Mouse (Mus musculus) megakaryocyte progenitor cell, adult 5-6 weeks (primary cell): ENCODE measurements around the gene Rcn3. TPM values are rescaled to one million over a fixed set of nuclear protein-coding genes. Genes with fewer than 3 reads are reported as not detected.
"Not testable (repeated sequence)": the region's sequence is repeated elsewhere in the genome, so short reads cannot be mapped to it uniquely, and the experiment has no call there.

Experiments used
- ATAC-seq: replicated peaks from 2 replicates; pipeline ENCODE4 v1.8.0; 2016; ENCODE audit warnings: mild to moderate bottlenecking, moderate TSS enrichment, inconsistent platforms; ENCODE audit not compliant: poor library complexity
- total RNA-seq, 2 experiments: library from RNA; stranded (forward) in 1 of 2; stranded (reverse) in 1 of 2; fragments of 157-497, 149-512 nt in 1 of 2; fragments of 200-1000 nt in 1 of 2; gene quantifications; 2 replicates each; pipeline versions ENCODE4 v1.2.3 to v1.2.4; 2015 to 2017

Gene Rcn3
- 4.6 and 7.8 TPM in 2 replicates for total RNA-seq (2015)
- total RNA-seq (2017): 5.4 TPM in 2 replicates

GRCm38 (mm10) chr7:45092048-45092447 is at the start of gene Rcn3:
TSS of gene Rcn3 (minus strand) at chr7:45092221.
- ATAC-seq: peak; percentile 87

- no peak for ATAC-seq
These were observed 49.3 kb upstream of the Rcn3 start for GRCm38 (mm10) chr7:45141319-45141718.

- ATAC-seq: peak; percentile 20
These were observed 48.1 kb upstream of the Rcn3 start for GRCm38 (mm10) chr7:45139904-45140723.

GRCm38 (mm10) chr7:45138403-45138802 is 46.4 kb upstream of the Rcn3 start:
- ATAC-seq: no peak

- ATAC-seq: peak; percentile 71
These were observed 45.4 kb upstream of the Rcn3 start for GRCm38 (mm10) chr7:45137171-45138006.

- ATAC-seq: peak; percentile 58
These were observed 44.1 kb upstream of the Rcn3 start, which contains the start of the genes Gm45713 and Flt3l for GRCm38 (mm10) chr7:45135993-45136567. TSS of gene Gm45713 (minus strand) at chr7:45136231. TSS of gene Flt3l (minus strand) at chr7:45136432.

GRCm38 (mm10) chr7:45135370-45135769 is 43.3 kb upstream of the Rcn3 start:
- ATAC-seq: no peak

- ATAC-seq: peak; percentile 34
These were observed 42.6 kb upstream of the Rcn3 start for GRCm38 (mm10) chr7:45134544-45135026.

- no peak for ATAC-seq
These were observed 41.6 kb upstream of the Rcn3 start for GRCm38 (mm10) chr7:45133446-45134159.

GRCm38 (mm10) chr7:45131850-45132249 is 39.8 kb upstream of the Rcn3 start:
- no peak for ATAC-seq

- no peak for ATAC-seq
These were observed 37.9 kb upstream of the Rcn3 start for GRCm38 (mm10) chr7:45129776-45130512.

- peak; percentile 5; the same call in 1 of the 2 replicates for ATAC-seq
These were observed 37.3 kb upstream of the Rcn3 start for GRCm38 (mm10) chr7:45129318-45129717.

GRCm38 (mm10) chr7:45128624-45129246 is 36.7 kb upstream of the Rcn3 start, which contains the start of gene Rpl13a:
TSS of gene Rpl13a (minus strand) at chr7:45128761.
- ATAC-seq: peak; percentile 66

- no peak for ATAC-seq
These were observed 35.7 kb upstream of the Rcn3 start for GRCm38 (mm10) chr7:45127700-45128224.

GRCm38 (mm10) chr7:45126844-45127699 is 35.1 kb upstream of the Rcn3 start:
- ATAC-seq: no peak

GRCm38 (mm10) chr7:45126147-45126843 is 34.3 kb upstream of the Rcn3 start:
- no peak for ATAC-seq

- ATAC-seq: not testable (repeated sequence)
These were observed 33.6 kb upstream of the Rcn3 start for GRCm38 (mm10) chr7:45125649-45126048.
